Mouse (Mus musculus): Measurements from ENCODE around the gene Mbtd1. TPM values are rescaled to one million over a fixed set of nuclear protein-coding genes. Genes with fewer than 3 reads are reported as not detected.

Mbtd1 gene
- polyA plus RNA-seq, 1 experiment = 19.3 TPM

- no peak overlapping the region for H3K27ac ChIP-seq (ENCODE audit: insufficient read depth, low read length)
- no peak for TF ChIP-seq CTCF (IDR thresholded peaks at IDR 0.05; ENCODE audit: extremely low read depth, insufficient read depth, low read length)
These were observed 93.9 kb downstream of the Mbtd1 start for GRCm38 (mm10) chr11:93979502-93980049.

GRCm38 (mm10) chr11:93984619-93985018 is 99.0 kb downstream of the Mbtd1 start:
- Histone ChIP-seq H3K27ac (ENCODE audit: insufficient read depth, low read length) (no peak overlapping the region), H3K4me1 (ENCODE audit: control insufficient read depth, insufficient read depth, low read length) (no peaks in the 10 kb centered on the region; the same call in 1 of the 2 replicates), H3K4me3 (ENCODE audit: insufficient read depth, low read length) (no peak overlapping the region)
- TF ChIP-seq CTCF (IDR thresholded peaks at IDR 0.05; ENCODE audit: extremely low read depth, insufficient read depth, low read length) (no peak), POLR2A (IDR thresholded peaks at IDR 0.05; ENCODE audit: extremely low read depth, insufficient read depth, low read length) (no peak)

More at GRCm38 (mm10) chr11:93979502-93980049, 93.9 kb downstream of the Mbtd1 start:
- Histone ChIP-seq H3K4me1 (ENCODE audit: control insufficient read depth, insufficient read depth, low read length) (no peaks in the 10 kb centered on the region), H3K4me3 (ENCODE audit: insufficient read depth, low read length) (no peak overlapping the region)

- TF ChIP-seq POLR2A (IDR thresholded peaks at IDR 0.05; ENCODE audit: extremely low read depth, insufficient read depth, low read length) (no peak), CTCF (IDR thresholded peaks at IDR 0.05; ENCODE audit: extremely low read depth, insufficient read depth, low read length) (no peak)
- Histone ChIP-seq H3K4me1 (ENCODE audit: control insufficient read depth, insufficient read depth, low read length) (no peaks in the 10 kb centered on the region; the same call in 1 of the 2 replicates), H3K4me3 (ENCODE audit: insufficient read depth, low read length) (no peak overlapping the region)
These were observed 99.6 kb downstream of the Mbtd1 start for GRCm38 (mm10) chr11:93985265-93985664.

GRCm38 (mm10) chr11:93986298-93986697 is 100.6 kb downstream of the Mbtd1 start:
- TF ChIP-seq CTCF (IDR thresholded peaks at IDR 0.05; ENCODE audit: extremely low read depth, insufficient read depth, low read length) = no peak
- no peak for TF ChIP-seq POLR2A (IDR thresholded peaks at IDR 0.05; ENCODE audit: extremely low read depth, insufficient read depth, low read length)
- Histone ChIP-seq H3K27ac (ENCODE audit: insufficient read depth, low read length) (no peak overlapping the region), H3K4me1 (ENCODE audit: control insufficient read depth, insufficient read depth, low read length) (no peaks in the 10 kb centered on the region; the same call in 1 of the 2 replicates), H3K4me3 (ENCODE audit: insufficient read depth, low read length) (no peak overlapping the region)

More at GRCm38 (mm10) chr11:93985265-93985664, 99.6 kb downstream of the Mbtd1 start:
- H3K27ac ChIP-seq (ENCODE audit: insufficient read depth, low read length) = no peak overlapping the region

- 0 out of 2 replicates have a peak overlapping the region, but pooled peaks have one; percentile 22 for H3K27ac ChIP-seq (ENCODE audit: insufficient read depth, low read length)
These were observed 101.4 kb downstream of the Mbtd1 start for GRCm38 (mm10) chr11:93987026-93987425.

GRCm38 (mm10) chr11:93987625-93988327 is 102.1 kb downstream of the Mbtd1 start:
- Histone ChIP-seq H3K4me3 (ENCODE audit: insufficient read depth, low read length) (no peak overlapping the region), H3K27ac (ENCODE audit: insufficient read depth, low read length) (peak overlapping the region; percentile 22; the same call in 1 of the 2 replicates), H3K4me1 (ENCODE audit: control insufficient read depth, insufficient read depth, low read length) (no peaks in the 10 kb centered on the region; the same call in 1 of the 2 replicates)
- TF ChIP-seq CTCF (IDR thresholded peaks at IDR 0.05; ENCODE audit: extremely low read depth, insufficient read depth, low read length) = no peak
- no peak for TF ChIP-seq POLR2A (IDR thresholded peaks at IDR 0.05; ENCODE audit: extremely low read depth, insufficient read depth, low read length)

More at GRCm38 (mm10) chr11:93987026-93987425, 101.4 kb downstream of the Mbtd1 start:
- H3K4me1 ChIP-seq (ENCODE audit: control insufficient read depth, insufficient read depth, low read length) = no peaks in the 10 kb centered on the region; the same call in 1 of the 2 replicates
- H3K4me3 ChIP-seq (ENCODE audit: insufficient read depth, low read length) = no peak overlapping the region
- no peak for TF ChIP-seq CTCF (IDR thresholded peaks at IDR 0.05; ENCODE audit: extremely low read depth, insufficient read depth, low read length)
- no peak for TF ChIP-seq POLR2A (IDR thresholded peaks at IDR 0.05; ENCODE audit: extremely low read depth, insufficient read depth, low read length)

DNA sequence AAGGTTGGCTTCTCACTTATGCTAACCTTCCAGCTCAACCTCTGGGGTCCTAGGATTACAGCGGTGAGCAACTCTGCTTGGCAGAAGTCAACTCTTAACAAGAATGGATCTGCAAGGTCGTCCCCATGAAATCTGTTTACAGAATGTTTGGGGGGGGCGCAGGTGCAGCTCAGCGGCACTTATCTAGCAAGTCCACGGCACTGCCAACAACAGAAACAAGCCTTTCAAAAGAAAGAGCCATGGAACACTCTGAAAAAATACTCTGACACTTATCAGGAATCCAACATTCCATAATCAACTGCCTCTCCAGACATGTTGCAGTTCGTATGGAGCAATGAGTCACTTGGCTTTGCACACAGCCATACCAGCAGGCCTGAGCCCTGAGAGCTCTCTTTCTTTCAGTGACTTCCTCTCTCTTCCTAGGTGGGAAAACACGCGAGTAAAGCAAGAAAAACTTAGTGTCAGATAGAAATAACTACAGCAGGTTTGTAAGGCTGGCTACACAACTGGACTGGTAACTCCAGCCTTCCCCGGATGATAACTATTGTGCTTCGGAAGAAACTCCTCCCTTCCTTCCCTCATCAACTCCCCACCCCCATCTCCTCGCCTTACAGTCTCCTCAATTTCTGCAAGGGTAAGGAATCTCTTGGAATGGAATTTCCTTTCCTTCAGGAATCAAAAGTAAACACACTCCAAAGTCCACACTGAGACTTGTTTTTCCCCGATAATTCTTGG is 102.8 kb downstream of the Mbtd1 start:
- Histone ChIP-seq H3K4me3 (ENCODE audit: insufficient read depth, low read length) (no peak overlapping the region), H3K4me1 (ENCODE audit: control insufficient read depth, insufficient read depth, low read length) (no peaks in the 10 kb centered on the region; the same call in 1 of the 2 replicates), H3K27ac (ENCODE audit: insufficient read depth, low read length) (0 out of 2 replicates have a peak overlapping the region, but pooled peaks have one; percentile 10)
- TF ChIP-seq POLR2A (IDR thresholded peaks at IDR 0.05; ENCODE audit: extremely low read depth, insufficient read depth, low read length) (no peak), CTCF (IDR thresholded peaks at IDR 0.05; ENCODE audit: extremely low read depth, insufficient read depth, low read length) (no peak)

GRCm38 (mm10) chr11:93994531-93994930 is 108.9 kb downstream of the Mbtd1 start:
- TF ChIP-seq POLR2A (IDR thresholded peaks at IDR 0.05; ENCODE audit: extremely low read depth, insufficient read depth, low read length) (no peak), CTCF (IDR thresholded peaks at IDR 0.05; ENCODE audit: extremely low read depth, insufficient read depth, low read length) (no peak)
- Histone ChIP-seq H3K27ac (ENCODE audit: insufficient read depth, low read length) (peak overlapping the region; percentile 13; the same call in 1 of the 2 replicates), H3K4me1 (ENCODE audit: control insufficient read depth, insufficient read depth, low read length) (peaks cover 4% of the 10 kb centered on the region; the same call in 1 of the 2 replicates), H3K4me3 (ENCODE audit: insufficient read depth, low read length) (peak overlapping the region; percentile 69; the same call in 1 of the 2 replicates)

GRCm38 (mm10) chr11:93995111-93995719 is 109.6 kb downstream of the Mbtd1 start:
- H3K4me3 ChIP-seq (ENCODE audit: insufficient read depth, low read length) = peak overlapping the region; percentile 69
- H3K27ac ChIP-seq (ENCODE audit: insufficient read depth, low read length) = peak overlapping the region; percentile 90
- peaks cover 4% of the 10 kb centered on the region; the same call in 1 of the 2 replicates for H3K4me1 ChIP-seq (ENCODE audit: control insufficient read depth, insufficient read depth, low read length)
- TF ChIP-seq POLR2A (IDR thresholded peaks at IDR 0.05; ENCODE audit: extremely low read depth, insufficient read depth, low read length) (peak; percentile 87), CTCF (IDR thresholded peaks at IDR 0.05; ENCODE audit: extremely low read depth, insufficient read depth, low read length) (no peak)

Measured in cortical plate, adult 2 months (tissue).